Mouse (Mus musculus) C2C12 (cell line): Measurements from ENCODE around the gene Rsph3b.
"Not testable (repeated sequence)": the region's sequence is repeated elsewhere in the genome, so short reads cannot be mapped to it uniquely, and the experiment has no call there.

ENCODE experiments used
- CEBPB ChIP-seq: IDR thresholded peaks from one replicate; pipeline ENCODE4 v1.6.1; 2011; ENCODE audit warnings: low read depth, mild to moderate bottlenecking, control low read depth, moderate library complexity
- CTCF ChIP-seq: IDR thresholded peaks from one replicate; pipeline ENCODE4 v1.5.1; 2011; ENCODE audit not compliant: control insufficient read depth, insufficient read depth, insufficient read length
- MYOD1 ChIP-seq: IDR thresholded peaks from one replicate; pipeline ENCODE4 v1.6.1; 2011; ENCODE audit warnings: low read depth; ENCODE audit not compliant: control insufficient read depth, insufficient read length
- MYOG ChIP-seq: IDR thresholded peaks from one replicate; pipeline ENCODE4 v1.6.1; 2011; ENCODE audit not compliant: control insufficient read depth, insufficient read length; ENCODE audit errors: extremely low read depth
- USF1 ChIP-seq: IDR thresholded peaks from one replicate; pipeline ENCODE4 v1.6.1; 2011; ENCODE audit warnings: low read depth, mild to moderate bottlenecking, control low read depth, moderate library complexity

GRCm38 (mm10) chr17:6965364-6965763 is 16.9 kb upstream of the Rsph3b start:
- not testable (repeated sequence) for TF ChIP-seq CTCF, MYOD1, USF1, MYOG, CEBPB
